Mouse (Mus musculus) mature B cell (primary cell): ENCODE results near the gene Lcat.
"Not testable (repeated sequence)": the region's sequence is repeated elsewhere in the genome, so short reads cannot be mapped to it uniquely, and the experiment has no call there.

Experiments used
- in situ Hi-C: fragments of 300-500 bp; cut with MboI; formaldehyde crosslinking; loops from 2 replicates; pipeline ENCODE4 v1.14.3; 2019

The Lcat gene

DNA sequence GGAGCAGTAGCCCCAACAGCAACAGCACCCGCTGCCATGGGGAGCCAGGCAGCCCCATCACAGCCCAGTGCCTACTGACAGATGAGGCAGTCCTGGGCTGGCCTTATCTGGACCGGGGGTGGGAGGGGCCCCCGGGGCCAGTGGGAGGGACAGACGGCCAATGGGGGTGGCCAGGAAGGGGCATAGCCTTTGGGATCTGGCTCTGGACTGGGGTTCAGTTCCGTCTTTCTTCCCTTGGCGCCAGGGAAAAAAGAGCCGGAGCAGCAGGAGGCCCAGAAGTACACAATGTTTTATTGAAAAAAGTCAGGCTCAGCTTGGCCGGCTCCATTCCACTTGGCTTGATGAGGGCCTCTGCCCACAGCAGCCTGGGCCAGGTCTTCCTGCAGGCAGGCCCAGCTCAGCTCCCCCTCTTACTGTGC, at the start of gene Lcat:
Gene Lcat, minus strand, starts transcription at position 62 of the 419 bp plus-strand sequence.
- in situ Hi-C loops, result loop anchor here (25.0 kb wide), 1 partner anchor 231 kb away; the partner anchor contains the start of genes 4933405L10Rik, Acd, Enkd1 and Pard6a

- in situ Hi-C loops, result loop anchor here (5.0 kb wide), 1 partner anchor 35 kb away; no protein-coding TSS in a partner anchor
Observed at GRCm38 (mm10) chr8:105992499-105992898, 49.3 kb upstream of the Lcat start.

DNA sequence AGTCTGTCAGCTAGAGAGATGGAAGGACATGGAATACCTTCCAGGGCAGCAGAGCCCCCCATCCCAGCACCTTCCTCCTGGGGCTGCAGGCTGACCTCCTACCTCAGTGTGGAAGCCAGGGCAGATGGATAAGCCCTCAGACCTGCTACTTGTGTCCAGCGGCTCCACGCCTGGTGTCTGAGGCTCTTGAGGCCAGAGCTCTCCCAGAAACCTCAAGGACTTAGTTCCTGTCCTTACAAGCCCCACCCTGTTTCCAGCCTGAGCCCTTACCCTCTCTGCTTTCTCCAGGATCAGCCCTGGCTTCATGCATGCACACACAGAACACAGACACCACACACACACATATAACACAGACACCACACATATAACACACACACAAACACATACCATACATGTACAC, 48.4 kb upstream of the Lcat start:
- in situ Hi-C loops, result loop anchor here (5.0 kb wide), 1 partner anchor 36 kb away; no protein-coding TSS in a partner anchor

GRCm38 (mm10) chr8:105990856-105991387, 47.7 kb upstream of the Lcat start, which contains the start of gene Dus2:
Gene Dus2 (plus strand): TSS chr8:105991337.
- in situ Hi-C loops, result loop anchor here (5.0 kb wide), 1 partner anchor 36 kb away; no protein-coding TSS in a partner anchor

DNA sequence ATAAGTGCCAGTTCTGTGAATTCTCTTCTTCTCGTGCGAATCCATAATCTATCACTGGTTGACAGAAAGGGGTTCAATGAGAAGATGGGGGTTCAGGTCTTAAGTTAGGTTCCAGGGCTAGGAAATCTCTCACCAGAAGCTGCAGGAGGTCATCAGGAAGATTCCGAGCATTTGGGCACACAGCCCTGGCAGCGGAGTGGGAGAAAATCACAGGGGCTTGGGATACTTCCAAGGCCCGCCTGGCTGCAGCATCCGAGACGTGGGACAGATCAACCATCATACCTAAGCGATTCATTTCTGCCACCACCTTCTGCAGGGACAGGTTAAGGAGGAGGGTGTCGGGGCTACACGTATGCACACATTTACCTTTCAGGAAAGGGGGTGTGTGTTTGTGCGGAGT, 45.4 kb upstream of the Lcat start:
- in situ Hi-C loops, result no loop called here

DNA sequence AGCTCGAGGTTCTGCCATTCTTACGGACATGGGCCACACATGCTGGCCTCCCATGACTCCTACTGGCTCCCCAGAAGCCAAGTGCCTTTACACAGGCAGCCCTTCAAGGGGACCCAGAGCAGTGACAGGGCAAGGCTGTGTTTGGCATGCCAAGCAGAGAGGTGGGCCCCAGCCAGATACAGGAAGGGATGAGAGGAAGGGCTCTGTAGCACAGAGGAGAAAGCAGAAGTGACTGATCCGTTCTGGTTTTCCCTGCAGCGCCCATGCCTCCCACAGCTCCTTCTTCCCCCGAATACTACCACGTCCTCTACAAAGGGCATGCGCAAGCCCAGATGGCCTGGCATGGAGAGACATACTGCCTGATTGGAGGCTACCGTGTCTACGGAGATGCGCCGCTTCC, 40.2 kb upstream of the Lcat start:
- in situ Hi-C loops, result not testable (repeated sequence)

DNA sequence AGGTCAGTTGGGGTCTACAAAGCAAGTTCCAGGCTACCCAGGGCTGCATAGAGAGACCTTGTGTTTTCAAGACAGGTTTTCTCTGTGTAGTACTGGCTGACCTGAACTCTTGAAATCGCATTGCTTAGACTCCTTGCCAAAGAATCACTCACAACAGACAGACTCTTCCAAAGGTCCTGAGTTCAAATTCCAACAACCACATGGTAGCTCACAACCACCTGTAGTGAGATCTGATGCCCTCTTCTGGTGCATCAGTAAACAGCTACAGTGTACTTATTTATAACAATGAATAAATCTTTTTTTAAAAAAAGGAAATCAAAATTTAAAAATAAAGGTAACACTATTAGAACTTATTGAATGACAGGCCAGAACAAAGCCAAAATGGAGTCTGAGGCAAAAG, 38.0 kb upstream of the Lcat start:
- in situ Hi-C loops, result no loop called here

DNA sequence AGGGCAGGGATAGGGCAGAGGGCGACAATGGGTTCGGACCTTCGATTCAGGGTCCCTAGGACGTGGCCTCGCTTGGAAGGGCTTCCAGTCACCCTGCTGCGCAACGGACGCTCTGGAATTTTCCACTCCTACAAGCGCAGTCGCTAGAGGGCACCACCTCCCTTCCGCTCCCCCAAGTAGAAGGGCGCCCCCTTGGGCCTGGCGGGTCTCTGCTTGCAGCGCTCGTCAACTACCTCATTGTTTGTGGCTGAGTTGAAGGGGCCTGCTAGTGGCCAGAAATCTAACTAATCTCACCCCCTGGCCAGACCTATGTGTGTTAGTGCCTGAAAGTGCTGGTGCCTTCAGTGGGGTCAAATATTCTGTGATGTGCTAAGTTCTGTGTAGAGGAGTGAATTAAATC, 36.1 kb upstream of the Lcat start, which contains the start of gene Dpep3:
Gene Dpep3, minus strand, starts transcription at position 105 of the 400 bp plus-strand sequence.
- in situ Hi-C loops, result no loop called here

GRCm38 (mm10) chr8:105975363-105975762, 32.2 kb upstream of the Lcat start:
- in situ Hi-C loops, result no loop called here

DNA sequence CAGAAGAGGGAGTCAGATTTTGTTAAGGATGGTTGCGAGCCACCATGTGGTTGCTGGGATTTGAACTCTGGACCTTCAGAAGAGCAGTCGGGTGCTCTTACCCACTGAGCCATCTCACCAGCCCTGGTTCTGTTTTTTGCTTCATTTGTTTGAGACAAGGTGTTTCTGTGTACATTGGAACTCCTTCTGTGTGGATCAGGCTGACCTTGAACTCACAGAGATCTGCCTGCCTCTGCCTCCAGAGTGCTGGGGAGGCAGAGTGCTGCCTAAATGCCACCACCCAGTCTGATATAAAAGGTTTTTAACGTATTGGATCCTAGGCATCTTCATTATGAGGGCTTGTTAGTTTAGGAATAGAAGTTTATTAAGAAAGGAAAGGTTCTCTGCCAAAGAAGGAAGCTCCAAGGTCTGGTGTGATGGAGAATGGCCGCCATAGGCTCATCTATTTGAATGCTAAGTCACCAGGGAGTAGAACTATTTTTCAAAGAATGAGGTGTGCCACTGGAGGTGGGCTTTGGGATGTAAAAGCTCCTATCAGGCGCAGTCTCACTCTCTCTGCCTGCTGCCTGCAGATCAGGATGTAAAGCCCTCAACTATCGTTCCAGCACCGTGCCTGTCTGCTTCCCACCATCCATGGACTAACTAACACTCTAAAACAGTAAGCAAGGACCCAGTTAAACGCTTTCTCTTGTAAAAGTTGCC, 28.0 kb upstream of the Lcat start:
- in situ Hi-C loops, result no loop called here

DNA sequence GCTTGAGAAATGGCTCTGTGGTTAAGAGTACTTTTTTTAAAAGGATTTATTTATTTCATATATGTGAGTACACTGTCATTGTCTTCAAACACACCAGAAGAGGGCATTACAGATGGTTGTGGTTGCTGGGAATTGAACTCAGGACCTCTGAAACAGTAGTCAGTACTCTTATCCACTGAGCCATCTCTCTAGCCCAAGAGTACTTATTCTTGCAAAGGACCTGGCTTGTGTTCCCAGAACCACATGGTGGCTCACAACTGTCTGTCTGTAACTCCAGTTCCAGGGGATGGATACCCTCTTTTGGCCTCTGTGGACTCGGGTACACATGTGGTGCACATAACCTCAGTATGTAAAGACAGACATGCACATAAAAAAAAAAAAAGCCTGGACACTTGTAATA, 26.2 kb upstream of the Lcat start:
- in situ Hi-C loops, result no loop called here

- in situ Hi-C loops, result no loop called here
Observed at GRCm38 (mm10) chr8:105966692-105967311, 23.6 kb upstream of the Lcat start.

GRCm38 (mm10) chr8:105965905-105966341, 22.7 kb upstream of the Lcat start, which contains the start of gene Slc12a4:
Gene Slc12a4 (minus strand): TSS chr8:105966097.
- in situ Hi-C loops, result no loop called here

DNA sequence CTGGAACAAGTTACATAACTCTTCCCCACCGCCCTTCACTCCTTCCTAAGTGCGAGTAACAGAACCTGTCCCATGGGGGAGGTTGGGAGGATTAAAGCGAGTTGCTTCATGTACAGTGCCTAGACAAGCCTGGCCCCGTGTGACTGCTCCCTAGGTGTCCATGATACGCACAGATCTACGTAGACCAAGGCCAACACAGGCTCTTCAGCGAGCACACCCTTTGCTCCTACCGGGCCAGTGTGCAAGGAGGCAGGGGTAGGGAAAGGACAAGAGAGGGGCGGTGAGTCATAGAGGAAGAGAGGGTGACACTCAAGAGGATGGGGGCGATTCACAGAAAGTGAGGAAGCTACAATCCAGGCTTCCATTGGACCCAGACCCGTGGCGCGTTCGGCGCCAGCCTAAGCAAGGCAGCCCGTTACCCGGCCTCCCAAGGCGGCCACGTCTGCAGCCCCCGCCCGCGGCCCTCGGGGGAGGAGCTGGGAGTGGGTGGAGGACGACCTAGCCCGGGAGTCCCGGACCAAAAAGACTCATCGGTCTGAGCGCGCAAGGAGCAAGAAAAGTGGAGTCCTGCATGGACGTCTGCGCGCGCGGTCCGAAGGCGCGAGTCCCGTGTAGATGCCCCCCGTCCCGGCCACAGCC, 22.2 kb upstream of the Lcat start:
- in situ Hi-C loops, result no loop called here

DNA sequence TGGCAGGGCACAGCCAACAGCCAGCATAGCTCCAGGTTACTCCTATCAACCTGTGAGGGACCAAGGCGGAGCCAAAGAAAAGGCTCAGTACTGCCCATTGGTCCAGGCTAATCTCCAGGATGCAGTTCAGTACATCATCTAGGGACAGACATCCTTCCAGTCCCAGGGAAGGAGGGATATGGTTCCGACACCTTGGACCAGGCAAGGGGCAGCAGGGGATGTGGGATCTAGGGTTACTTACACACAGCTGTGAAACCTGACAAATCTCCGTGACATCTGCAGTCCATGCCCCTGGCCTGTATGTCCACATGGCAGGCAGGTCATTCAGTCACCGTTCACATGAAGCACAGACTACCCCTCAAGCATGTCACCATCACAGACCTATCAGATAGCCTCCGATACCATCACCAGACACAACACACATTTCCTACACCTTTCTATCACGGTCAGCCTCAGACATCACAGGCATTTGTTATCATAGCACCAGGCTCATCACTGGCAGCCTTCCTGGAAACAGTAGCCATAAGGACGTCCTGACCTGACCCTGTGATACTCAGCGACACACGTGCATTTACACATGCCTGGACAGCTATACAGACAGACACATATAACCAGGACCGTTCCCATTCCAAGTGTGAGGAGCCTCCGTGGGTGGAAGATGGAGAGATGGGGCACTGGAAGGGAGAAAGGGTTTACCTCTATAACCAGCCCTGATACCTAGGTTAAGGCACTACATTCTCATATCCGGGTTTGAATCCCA, 21.5 kb upstream of the Lcat start:
- in situ Hi-C loops, result no loop called here

DNA sequence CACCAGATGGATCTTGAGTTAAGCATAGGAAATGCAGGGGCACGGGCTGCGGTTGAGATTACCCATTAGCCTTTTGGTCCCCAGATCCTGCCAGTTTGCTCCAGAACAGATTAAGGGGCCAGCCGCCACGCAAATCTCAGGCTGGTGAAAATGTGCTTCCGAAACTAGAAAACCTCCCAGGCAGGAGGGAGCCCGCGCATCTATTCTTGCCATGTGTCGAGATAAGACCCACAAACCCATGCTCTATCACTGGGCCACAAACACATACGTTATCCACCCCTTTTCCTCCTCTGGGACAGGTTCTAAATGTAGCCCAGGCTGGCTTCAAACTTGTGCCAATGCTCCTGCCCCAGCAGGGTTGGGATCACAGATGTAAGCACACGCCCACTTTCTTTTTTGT, 18.4 kb upstream of the Lcat start:
- in situ Hi-C loops, result no loop called here

DNA sequence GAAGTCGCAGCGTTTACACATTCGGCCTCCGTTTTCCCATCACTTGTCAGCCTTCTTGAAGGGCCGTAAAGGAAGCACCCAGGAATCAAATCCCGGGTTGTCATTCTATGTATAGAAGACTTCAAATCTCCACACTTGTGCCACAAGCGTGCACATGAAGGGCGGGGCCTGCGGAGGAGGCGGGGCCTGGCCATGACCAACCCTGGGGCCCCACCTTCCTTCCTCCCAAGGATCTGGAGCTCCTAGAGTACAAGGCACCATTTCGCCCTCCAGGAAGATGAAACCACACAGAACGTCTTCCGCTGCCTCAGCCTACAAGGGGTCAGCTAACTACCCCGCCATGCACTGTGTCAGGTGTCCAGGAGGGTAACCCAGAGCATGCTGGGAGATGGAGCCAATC, 17.9 kb upstream of the Lcat start:
- in situ Hi-C loops, result no loop called here

DNA sequence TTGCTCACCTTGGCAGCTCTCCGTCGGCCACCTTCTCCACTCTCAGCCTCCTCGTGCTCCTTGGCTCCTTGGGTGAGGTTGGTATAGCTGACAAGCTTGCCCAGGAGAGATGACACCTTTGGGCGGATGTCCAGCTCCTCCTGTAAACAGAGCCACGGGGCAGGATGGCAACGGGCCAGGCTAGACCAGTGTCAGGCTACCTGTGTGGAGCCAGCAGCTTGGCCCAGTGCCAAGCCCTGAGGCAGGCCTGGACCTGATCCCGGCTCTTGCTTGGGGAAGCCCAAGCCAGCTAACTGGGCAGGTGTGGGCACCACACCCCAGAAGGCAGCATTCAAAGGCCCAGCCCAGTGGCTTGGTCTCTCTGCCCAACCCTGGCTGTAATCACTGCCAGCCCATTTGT, 16.2 kb upstream of the Lcat start:
- in situ Hi-C loops, result no loop called here

DNA sequence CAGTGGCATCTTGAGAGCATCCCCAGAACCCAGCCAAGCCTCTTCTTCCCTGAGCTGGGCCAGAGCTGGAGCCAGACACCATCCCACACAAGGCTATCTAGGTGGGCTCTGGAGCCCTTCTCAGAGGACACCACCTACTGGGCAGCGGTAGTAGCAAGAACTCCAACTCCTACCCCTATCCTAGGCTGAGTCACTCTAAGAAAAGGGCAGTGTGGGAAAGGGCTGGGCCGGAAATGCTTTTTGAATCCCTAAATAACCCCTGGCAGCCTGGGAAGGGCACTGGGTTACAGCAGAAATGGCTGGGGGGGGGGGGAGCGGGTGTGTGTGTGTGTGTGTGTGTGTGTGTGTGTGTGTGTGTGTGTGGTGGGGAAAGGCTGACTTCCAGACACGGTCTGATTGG, 14.6 kb upstream of the Lcat start:
- in situ Hi-C loops, result no loop called here

DNA sequence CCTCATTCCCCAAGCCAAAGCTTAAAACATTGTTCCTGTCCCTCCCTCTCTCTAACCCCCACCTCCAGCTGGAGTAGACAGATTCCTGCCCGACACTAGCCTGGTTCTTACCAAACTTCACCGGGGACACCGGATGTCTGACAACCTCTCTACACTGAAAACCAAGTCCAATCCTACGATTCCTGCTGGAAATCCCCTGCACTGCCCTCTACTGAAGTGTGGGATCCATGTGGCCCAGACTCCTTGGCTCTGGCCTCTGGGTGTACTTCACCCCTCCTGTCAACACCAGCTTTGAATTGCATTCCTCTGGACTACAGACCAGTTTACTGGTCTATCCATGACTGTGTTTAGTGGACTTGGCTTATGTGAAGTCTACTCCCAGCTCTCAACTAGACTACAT, 13.4 kb upstream of the Lcat start:
- in situ Hi-C loops, result no loop called here

DNA sequence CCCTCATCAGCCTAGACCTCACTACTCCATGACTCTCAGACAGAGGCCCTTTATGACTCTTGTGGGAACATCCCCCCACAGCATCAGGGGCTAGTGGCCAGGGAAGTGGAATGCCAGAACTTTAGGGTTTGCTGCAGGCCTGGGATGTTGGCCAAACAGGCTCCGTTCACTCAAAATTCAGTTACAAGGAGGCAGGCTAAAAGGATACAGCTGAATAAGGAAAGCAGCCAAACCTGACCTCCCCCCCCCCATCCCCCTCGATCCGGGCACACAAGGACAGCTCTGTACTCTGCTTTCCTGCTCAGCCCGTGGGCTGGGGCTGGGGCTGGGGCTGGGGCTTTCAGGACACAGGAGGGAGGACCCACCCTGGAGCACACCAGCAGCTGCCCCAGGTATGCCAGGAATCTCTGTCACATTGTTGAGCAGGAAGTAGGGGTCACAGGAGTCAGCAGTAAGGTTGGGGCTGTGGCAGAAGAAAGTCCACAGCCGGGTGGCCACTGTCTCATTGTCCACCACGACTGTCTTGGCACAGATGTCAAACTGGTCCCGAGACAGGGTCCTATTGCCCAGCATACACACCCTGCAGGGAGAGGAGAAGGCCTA, 8.0 kb upstream of the Lcat start:
- in situ Hi-C loops, result no loop called here
